Mouse (Mus musculus) kidney, postnatal 0 days (tissue): Measurements from ENCODE around the gene Cnpy4. TPM values are rescaled to one million over a fixed set of nuclear protein-coding genes. Genes with fewer than 3 reads are reported as not detected.

Experiments used
- ATAC-seq: fragments of 200-750 bp; cut with Nextera tagmentation; replicated peaks from 2 replicates; pipeline ENCODE4 v1.8.0; 2017; ENCODE audit warnings: low read depth, moderate number of reproducible peaks, moderate TSS enrichment, moderate library complexity; ENCODE audit not compliant: low FRiP score
- DNase-seq: peaks from one replicate; pipeline ENCODE4 v3.0.0-alpha.2; 2016; ENCODE audit warnings: low spot score
- H3K27ac ChIP-seq: fragments of 300-500 bp; sonication (generic); 2 replicates; pipeline ENCODE4 v1.5.1; 2014; ENCODE audit warnings: mild to moderate bottlenecking
- H3K27me3 ChIP-seq: fragments of 300-500 bp; sonication (generic); 2 replicates; pipeline ENCODE4 v1.6.1; 2014; ENCODE audit warnings: low read length, mixed read lengths; ENCODE audit not compliant: insufficient read depth
- H3K36me3 ChIP-seq: fragments of 300-500 bp; sonication (generic); 2 replicates; pipeline ENCODE4 v1.6.1; 2014; ENCODE audit warnings: low read length, mixed read lengths; ENCODE audit not compliant: insufficient read depth
- H3K4me1 ChIP-seq: fragments of 300-500 bp; sonication (generic); replicated peaks from 2 replicates; pipeline ENCODE4 v1.6.1; 2014; ENCODE audit warnings: antibody characterized with exemption, low read length, mixed read lengths; ENCODE audit not compliant: insufficient read depth
- H3K4me2 ChIP-seq: fragments of 300-500 bp; sonication (generic); 2 replicates; pipeline ENCODE4 v1.6.1; 2014; ENCODE audit warnings: mild to moderate bottlenecking, low read length, moderate library complexity, mixed read lengths
- H3K4me3 ChIP-seq: fragments of 300-500 bp; sonication (generic); replicated peaks from 2 replicates; pipeline ENCODE4 v1.5.1; 2014; ENCODE audit warnings: low read depth, low read length
- H3K9ac ChIP-seq: fragments of 300-500 bp; sonication (generic); 2 replicates; pipeline ENCODE4 v1.6.1; 2014; ENCODE audit warnings: low read depth, low read length
- H3K9me3 ChIP-seq: fragments of 300-500 bp; sonication (generic); replicated peaks from 2 replicates; pipeline ENCODE4 v1.6.1; 2016; ENCODE audit warnings: low read length, inconsistent platforms, mixed read lengths
- CTCF ChIP-seq: IDR thresholded peaks from 2 replicates; pipeline ENCODE4 v1.5.1; 2016; ENCODE audit warnings: antibody characterized with exemption, low read depth, mild to moderate bottlenecking, moderate library complexity
- WGBS: fragments of 180-500 bp; shearing (Covaris S2); extraction: QIAGEN DNeasy Blood & Tissue Kit; methylation state at CpG from one replicate; pipeline ENCODE4 v1.1.7; 2014; 5-methylcytosine and 5-hydroxymethylcytosine counted together
- polyA plus RNA-seq: library from polyadenylated mRNA; unstranded; fragments of >200 nt; fragmentation: Nextera tagmentation; extraction: Ambion mirVana; gene quantifications from 2 replicates; pipeline ENCODE4 v1.2.1, GENCODE M21; 2015

The Cnpy4 gene
- polyA plus RNA-seq = 42.2 and 43.9 TPM in 2 replicates

DNA sequence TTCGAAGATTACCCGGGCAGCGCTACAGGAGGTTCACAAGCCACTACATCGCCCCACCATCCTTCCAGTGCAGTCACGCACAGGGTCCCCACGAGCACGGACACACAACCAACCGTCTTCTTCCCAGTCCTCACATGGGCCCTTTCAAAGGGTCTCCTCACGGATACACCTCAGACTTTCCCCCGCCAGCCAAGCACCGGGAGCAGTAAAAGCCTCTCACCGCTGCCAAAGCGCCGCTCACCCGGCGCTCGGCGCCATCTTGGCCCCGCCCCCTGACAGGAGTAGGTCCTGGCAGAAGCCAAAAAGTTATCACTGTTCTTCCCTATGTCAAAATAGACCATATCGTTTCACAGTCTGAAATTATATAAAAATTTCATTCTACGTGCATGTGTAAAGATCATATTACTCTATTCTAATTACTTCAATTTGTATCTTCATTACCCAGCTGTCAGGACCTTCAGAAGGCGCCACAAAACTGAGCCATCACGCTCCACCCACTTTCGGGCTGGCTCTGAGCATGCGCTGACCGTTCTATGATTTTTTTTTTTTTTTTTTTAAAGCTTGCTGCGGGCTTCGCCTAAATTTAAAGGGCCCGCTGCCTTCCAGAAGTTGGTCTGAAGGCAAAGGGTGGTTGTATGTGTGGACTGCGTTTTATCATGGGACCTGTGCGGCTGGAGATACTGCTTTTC is at the start of gene Cnpy4, which contains the start of gene Taf6:
TSS of gene Cnpy4 (plus strand) at position 536 of the 689 bp plus-strand sequence.
TSS of gene Taf6 (minus strand) at position 502 of the 689 bp plus-strand sequence.
- TF ChIP-seq CTCF = no peak
- Histone ChIP-seq H3K9ac (peak within 1 kb of the TSS; percentile 83), H3K27ac (peak within 1 kb of the TSS; percentile 75), H3K27me3 (no peaks in the 10 kb centered on the region), H3K36me3 (peaks cover 9% of the 10 kb centered on the region), H3K4me2 (peak within 1 kb of the TSS; percentile 74), H3K4me3 (peak within 1 kb of the TSS; percentile 84), H3K9me3 (no peaks in the 10 kb centered on the region), H3K4me1 (0 out of 2 replicates have a peak, but pooled peaks cover 5% of the 10 kb centered on the region)
- DNase-seq (peak; percentile 95), ATAC-seq (peak; percentile 79)
- under 1% methylated on average over 31 of the region's 31 CpGs for WGBS

DNA sequence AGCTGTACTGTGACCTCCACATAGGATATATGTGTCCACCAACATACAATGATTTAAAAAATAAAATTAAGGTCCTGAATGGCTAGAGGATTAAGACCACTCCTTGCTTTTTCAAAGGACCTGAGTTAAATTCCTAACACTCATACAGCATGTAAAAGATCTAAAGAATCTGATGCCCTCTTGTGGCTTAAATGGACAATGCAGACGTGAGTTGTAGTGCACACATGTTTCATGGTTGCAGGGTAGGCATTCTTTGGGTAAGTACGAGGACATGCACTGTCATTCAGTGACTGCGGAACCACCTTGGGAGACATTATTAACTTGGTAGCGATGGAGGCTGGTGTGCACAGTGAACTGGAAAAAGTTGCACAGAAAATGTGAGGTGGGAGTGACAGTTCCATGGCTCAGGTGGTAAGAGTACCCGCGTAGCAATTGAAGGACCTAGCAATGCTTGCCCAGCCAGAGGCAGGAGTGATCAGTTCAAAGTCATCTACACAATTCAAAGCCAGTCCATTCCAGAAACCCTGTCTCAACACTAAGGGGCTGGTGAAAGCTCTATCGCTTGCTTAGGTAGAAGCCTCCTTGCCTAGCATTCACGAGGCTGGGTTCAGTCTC is 49.2 kb upstream of the Cnpy4 start:
- no peaks in the 10 kb centered on the region for H3K9me3 ChIP-seq
- H3K27me3 ChIP-seq = no peaks in the 10 kb centered on the region
- 56% methylated on average over 8 of the region's 8 CpGs for WGBS
- TF ChIP-seq CTCF = peak; percentile 85
- H3K4me1 ChIP-seq = no peaks in the 10 kb centered on the region
- no peak overlapping the region for H3K4me3 ChIP-seq
- H3K36me3 ChIP-seq = peaks cover 19% of the 10 kb centered on the region
- DNase-seq (peak; percentile 78), ATAC-seq (peak; percentile 43; the same call in 1 of the 2 replicates)
- H3K4me2 ChIP-seq = no peak overlapping the region
- 0 out of 2 replicates have a peak overlapping the region, but pooled peaks have one; percentile 31 for H3K27ac ChIP-seq
- H3K9ac ChIP-seq = no peak overlapping the region

DNA sequence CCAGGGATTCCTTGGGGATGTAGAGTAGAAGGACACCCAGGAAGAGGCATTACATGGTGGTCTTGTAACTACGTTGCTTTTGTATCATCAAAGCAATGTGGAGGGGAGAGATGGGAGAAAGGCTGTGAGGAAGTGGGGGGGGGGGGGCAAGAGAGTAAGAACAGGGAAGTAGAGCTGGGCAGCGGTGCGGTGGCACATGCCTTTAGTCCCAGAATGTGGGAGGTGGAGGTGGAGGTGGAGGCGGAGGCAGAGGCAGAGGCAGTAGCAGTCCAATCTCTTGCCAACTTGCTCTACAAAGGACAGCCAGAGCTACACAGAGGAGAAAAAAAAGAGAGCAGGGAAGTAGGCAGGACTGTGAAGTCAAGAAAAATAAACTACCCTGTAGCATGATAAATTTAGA is 48.7 kb upstream of the Cnpy4 start:
- TF ChIP-seq CTCF = no peak
- Histone ChIP-seq H3K4me2 (no peak overlapping the region), H3K27ac (0 out of 2 replicates have a peak overlapping the region, but pooled peaks have one; percentile 31), H3K4me1 (no peaks in the 10 kb centered on the region), H3K4me3 (no peak overlapping the region), H3K27me3 (no peaks in the 10 kb centered on the region), H3K9me3 (no peaks in the 10 kb centered on the region), H3K36me3 (peaks cover 13% of the 10 kb centered on the region), H3K9ac (no peak overlapping the region)
- WGBS = 71% methylated on average over 4 of the region's 4 CpGs
- no peak for ATAC-seq
- DNase-seq = no peak

DNA sequence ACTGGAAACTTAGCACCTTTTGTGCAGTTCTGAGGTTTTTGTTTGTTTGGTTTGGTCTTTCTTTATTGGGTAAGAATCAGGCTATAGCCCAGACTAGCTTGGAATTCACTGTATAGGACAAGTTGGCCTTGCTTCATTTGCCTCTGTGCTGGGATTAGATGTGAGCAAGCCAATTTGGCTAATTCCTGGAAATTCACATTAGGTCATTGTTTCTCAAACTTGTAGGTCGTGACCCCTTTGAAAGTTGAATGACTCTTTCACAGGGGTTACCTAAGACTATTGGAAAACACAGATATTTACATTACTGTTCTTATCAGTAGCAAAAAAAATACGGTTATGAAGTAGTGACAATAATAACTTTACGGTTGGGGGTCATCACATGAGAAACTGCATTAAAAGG is 32.9 kb upstream of the Cnpy4 start:
- WGBS = 78% methylated on average over 3 of the region's 3 CpGs
- H3K4me2 ChIP-seq = peak overlapping the region; percentile 70
- peak overlapping the region; percentile 81 for H3K4me3 ChIP-seq

DNA sequence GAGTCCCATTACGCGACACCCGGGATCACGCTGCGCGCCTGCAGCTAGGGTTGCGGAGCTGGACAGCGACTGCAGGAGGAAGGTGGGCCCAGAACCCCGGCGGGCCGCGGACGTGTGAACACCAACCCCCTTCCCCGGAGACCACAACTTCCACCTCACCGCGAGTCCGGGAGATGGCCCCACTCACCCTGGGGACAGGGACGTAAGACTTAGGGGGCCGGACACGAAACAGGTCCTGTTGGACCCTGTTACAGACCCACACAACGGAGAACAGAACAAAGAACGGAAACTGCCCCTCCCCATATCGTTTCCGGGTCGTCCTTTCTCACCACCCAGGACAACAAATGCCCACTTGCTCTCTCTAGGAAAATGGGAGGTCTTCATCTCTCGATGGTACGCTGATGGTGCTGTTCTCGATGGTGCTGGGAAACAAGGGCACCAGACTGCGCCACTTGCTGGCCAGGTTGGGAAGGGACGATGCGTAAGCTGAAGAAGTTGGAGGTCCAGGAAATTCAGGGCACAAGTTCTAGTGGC is 31.8 kb upstream of the Cnpy4 start, which contains the start of gene Zfp113:
TSS of gene Zfp113 (minus strand) at position 302 of the 534 bp plus-strand sequence.
- DNase-seq (peak; percentile 98), ATAC-seq (peak; percentile 97)
- peak; percentile 95 for TF ChIP-seq CTCF
- Histone ChIP-seq H3K9me3 (no peaks in the 10 kb centered on the region), H3K9ac (peak within 1 kb of the TSS; percentile 88), H3K4me3 (peak within 1 kb of the TSS; percentile 81), H3K4me1 (no peaks in the 10 kb centered on the region), H3K4me2 (peak within 1 kb of the TSS; percentile 70), H3K27ac (peak within 1 kb of the TSS; percentile 96), H3K36me3 (peaks cover 11% of the 10 kb centered on the region), H3K27me3 (no peaks in the 10 kb centered on the region)
- under 1% methylated on average over 31 of the region's 31 CpGs for WGBS

More for the DNA sequence above, 32.9 kb upstream of the Cnpy4 start:
- Histone ChIP-seq H3K27me3 (no peaks in the 10 kb centered on the region), H3K4me1 (no peaks in the 10 kb centered on the region), H3K27ac (no peak overlapping the region), H3K9me3 (no peaks in the 10 kb centered on the region), H3K36me3 (peaks cover 15% of the 10 kb centered on the region), H3K9ac (no peak overlapping the region)
- DNase-seq (no peak), ATAC-seq (no peak)
- TF ChIP-seq CTCF = no peak

DNA sequence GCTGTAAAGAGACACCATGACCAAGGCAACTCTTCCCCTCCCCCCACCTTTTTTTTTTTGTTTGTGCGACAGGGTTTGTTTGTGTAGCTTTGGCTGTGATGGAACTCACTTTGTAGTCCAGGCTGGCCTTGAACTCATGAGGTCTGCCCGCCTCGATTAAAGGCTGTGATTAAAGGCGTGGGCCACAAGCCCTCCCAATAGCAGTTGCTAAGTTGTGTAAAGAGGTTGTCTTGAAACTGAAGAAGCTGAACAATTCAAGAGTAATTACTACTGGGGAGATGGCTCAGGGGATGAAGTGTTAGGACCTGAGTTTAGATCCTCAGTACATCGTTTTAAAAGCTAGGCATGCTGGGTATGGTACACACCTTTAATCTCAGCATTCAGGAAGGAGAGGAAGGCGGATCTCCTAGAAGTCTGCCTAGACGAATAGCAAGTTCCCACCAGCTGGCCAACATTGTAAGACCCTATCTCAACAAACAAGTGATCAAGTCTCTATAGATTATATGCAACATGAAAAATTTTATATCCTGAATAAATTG is 27.0 kb upstream of the Cnpy4 start:
- H3K4me2 ChIP-seq = peak overlapping the region; percentile 77
- H3K27me3 ChIP-seq = no peaks in the 10 kb centered on the region
- peaks cover 22% of the 10 kb centered on the region for H3K36me3 ChIP-seq
- no peak overlapping the region for H3K27ac ChIP-seq
- no peaks in the 10 kb centered on the region; the same call in 1 of the 2 replicates for H3K4me1 ChIP-seq
- no peaks in the 10 kb centered on the region for H3K9me3 ChIP-seq
- TF ChIP-seq CTCF = no peak
- no peak overlapping the region; the same call in 1 of the 2 replicates for H3K9ac ChIP-seq
- ATAC-seq (no peak), DNase-seq (no peak)
- peak overlapping the region; percentile 62 for H3K4me3 ChIP-seq
- WGBS = 62% methylated on average over 7 of the region's 7 CpGs
